Mouse (Mus musculus) small intestine, adult 2 months (tissue): ENCODE data around the gene Cmpk1.

Experiments used
- CTCF ChIP-seq: fragments of 200-500 bp; IDR thresholded peaks from 2 replicates; pipeline ENCODE4 v1.5.1; 2012; ENCODE audit warnings: low read depth, mild to moderate bottlenecking, control low read depth, inconsistent platforms, low read length, moderate library complexity, mixed read lengths; ENCODE audit not compliant: insufficient replicate concordance, insufficient read length; ENCODE audit errors: extremely low read depth
- POLR2A ChIP-seq: fragments of 200-500 bp; IDR thresholded peaks from 2 replicates; pipeline ENCODE4 v1.6.1; 2012; ENCODE audit warnings: low read depth, mild to moderate bottlenecking, control low read depth, inconsistent platforms, low read length, moderate library complexity

DNA sequence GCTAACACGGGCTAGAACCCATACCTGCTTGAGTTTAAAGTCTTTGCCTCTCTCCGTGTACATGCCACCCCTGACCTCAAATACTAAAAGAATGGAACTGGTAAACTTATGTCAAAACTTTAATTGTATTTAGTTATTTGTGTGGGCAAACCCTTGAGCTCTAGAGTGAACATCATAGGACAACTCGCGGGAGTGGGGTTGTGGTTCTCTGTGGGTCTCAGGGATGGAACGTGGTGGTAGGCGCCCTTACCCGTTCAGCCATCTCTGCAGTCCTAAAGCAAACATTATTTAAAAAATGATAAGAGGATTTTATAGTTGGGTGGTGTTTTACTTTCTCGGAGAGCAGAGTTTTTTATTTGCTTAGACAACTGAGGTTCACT lies 840 bp downstream of the Cmpk1 start:
- TF ChIP-seq POLR2A (no peak), CTCF (no peak)
